Mouse (Mus musculus) lung, embryonic 15.5 days (tissue): Measurements from ENCODE around the gene Prpsap2. TPM values are rescaled to one million over a fixed set of nuclear protein-coding genes. Genes with fewer than 3 reads are reported as not detected.

ENCODE experiments used
- ATAC-seq: fragments of 200-750 bp; cut with Nextera tagmentation; 2 replicates; pipeline ENCODE4 v1.8.0; 2017; ENCODE audit warnings: moderate number of reproducible peaks, borderline replicate concordance; ENCODE audit not compliant: low FRiP score, low TSS enrichment; ENCODE audit errors: extremely low read depth
- H3K27ac ChIP-seq: fragments of 300-500 bp; sonication (generic); 2 replicates; pipeline ENCODE4 v1.5.1; 2015; ENCODE audit warnings: moderate library complexity, mild to moderate bottlenecking, inconsistent platforms
- H3K27me3 ChIP-seq: fragments of 300-500 bp; sonication (generic); 2 replicates; pipeline ENCODE4 v1.6.1; 2015; ENCODE audit warnings: inconsistent platforms
- H3K36me3 ChIP-seq: fragments of 300-500 bp; sonication (generic); 2 replicates; pipeline ENCODE4 v1.6.1; 2015; ENCODE audit warnings: inconsistent platforms
- H3K4me1 ChIP-seq: fragments of 300-500 bp; sonication (generic); 2 replicates; pipeline ENCODE4 v1.6.1; 2015; ENCODE audit warnings: inconsistent platforms
- H3K4me2 ChIP-seq: fragments of 300-500 bp; sonication (generic); 2 replicates; pipeline ENCODE4 v1.6.1; 2015; ENCODE audit warnings: inconsistent platforms, mild to moderate bottlenecking, moderate library complexity
- H3K4me3 ChIP-seq: fragments of 300-500 bp; sonication (generic); 2 replicates; pipeline ENCODE4 v1.5.1; 2015; ENCODE audit warnings: mild to moderate bottlenecking, inconsistent platforms
- H3K9ac ChIP-seq: fragments of 300-500 bp; sonication (generic); 2 replicates; pipeline ENCODE4 v1.6.1; 2015; ENCODE audit warnings: inconsistent platforms
- H3K9me3 ChIP-seq: fragments of 300-500 bp; sonication (generic); 2 replicates; pipeline ENCODE4 v1.6.1; 2016; ENCODE audit warnings: inconsistent platforms
- WGBS: fragments of 180-500 bp; shearing (Covaris S2); methylation state at CpG from one replicate; pipeline ENCODE4 v1.1.7; 2015; 5-methylcytosine and 5-hydroxymethylcytosine counted together
- polyA plus RNA-seq: library from polyadenylated mRNA; unstranded; fragments of >200 nt; fragmentation: Nextera tagmentation; extraction: Ambion mirVana; gene quantifications from 2 replicates; pipeline ENCODE4 v1.2.1, GENCODE M21; 2015

The Prpsap2 gene
- polyA plus RNA-seq, 1 experiment from 2014 or later: 34.0 TPM

DNA sequence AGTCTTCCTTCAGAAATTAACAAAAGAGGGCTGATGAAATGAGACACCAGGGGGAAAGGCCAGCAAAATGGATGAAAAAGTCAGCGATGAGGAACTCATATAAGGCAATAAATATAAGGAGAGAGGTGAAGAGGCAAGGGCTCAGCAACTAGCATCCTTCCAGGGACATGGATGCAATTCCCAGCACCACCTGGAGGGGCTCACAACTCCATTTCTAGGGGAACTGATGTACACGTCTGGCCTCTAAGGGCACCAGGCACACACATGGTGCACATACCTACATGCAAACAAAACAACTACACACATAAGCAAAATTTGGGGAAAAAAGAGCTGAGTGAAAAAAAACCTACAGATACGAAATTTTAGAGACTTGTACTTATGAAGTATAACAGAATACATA lies 17.4 kb downstream of the Prpsap2 start:
- no peak overlapping the region for H3K27ac ChIP-seq
- WGBS: 64% methylated on average over 3 of the region's 3 CpGs
- H3K9me3 ChIP-seq: no peaks in the 10 kb centered on the region
- no peak overlapping the region for H3K4me2 ChIP-seq
- no peaks in the 10 kb centered on the region for H3K4me1 ChIP-seq
- no peaks in the 10 kb centered on the region for H3K27me3 ChIP-seq
- H3K36me3 ChIP-seq: peaks cover 55% of the 10 kb centered on the region
- H3K9ac ChIP-seq: no peak overlapping the region
- ATAC-seq: no peak
- H3K4me3 ChIP-seq: no peak overlapping the region

DNA sequence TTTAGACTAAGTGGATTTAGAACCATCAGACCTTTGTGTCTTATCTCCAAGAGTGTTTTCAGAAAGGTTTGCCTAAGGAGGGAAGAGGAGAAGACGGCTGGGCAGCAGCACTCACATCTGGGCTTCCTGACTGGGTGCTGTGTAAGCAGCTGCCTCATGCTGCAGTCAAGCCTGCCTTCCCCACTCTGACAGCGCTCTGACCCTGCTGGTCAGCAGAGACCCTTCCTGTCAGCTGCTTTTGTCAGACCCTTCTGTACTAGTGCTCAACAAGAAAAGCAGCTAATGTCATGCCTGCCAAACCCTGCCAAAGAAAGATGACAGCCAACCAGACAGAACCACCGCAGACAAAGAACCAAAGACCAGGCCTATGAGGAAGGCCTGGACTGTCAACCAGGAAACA lies 18.1 kb downstream of the Prpsap2 start:
- whole genome bisulfite sequencing: 67% methylated on average over 3 of the region's 3 CpGs

DNA sequence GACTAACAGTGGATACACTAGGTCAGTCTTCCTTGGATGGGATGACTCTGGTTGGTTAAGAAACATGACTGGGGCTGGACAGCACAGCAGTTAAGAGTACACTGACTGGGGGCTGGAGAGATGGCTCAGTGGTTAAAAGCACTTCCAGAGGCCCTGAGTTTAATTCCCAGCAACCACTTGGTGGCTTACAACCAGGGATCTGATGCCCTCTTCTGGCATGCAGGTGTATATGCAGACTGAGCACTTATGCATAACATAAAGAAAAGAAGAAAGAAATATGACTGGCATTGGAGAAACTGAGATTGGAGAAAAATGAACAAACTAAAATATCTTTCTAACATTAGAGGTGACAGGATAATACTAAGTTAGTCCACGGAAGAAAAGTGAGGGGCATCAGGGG lies 21.4 kb downstream of the Prpsap2 start:
- no peak overlapping the region for H3K4me3 ChIP-seq
- no peaks in the 10 kb centered on the region for H3K27me3 ChIP-seq
- WGBS: 90% methylated on average over 1 of the region's 1 CpGs
- no peaks in the 10 kb centered on the region for H3K9me3 ChIP-seq
- H3K4me1 ChIP-seq: no peaks in the 10 kb centered on the region
- no peak overlapping the region for H3K9ac ChIP-seq
- no peak overlapping the region for H3K4me2 ChIP-seq
- peaks cover 70% of the 10 kb centered on the region for H3K36me3 ChIP-seq
- no peak overlapping the region for H3K27ac ChIP-seq
- ATAC-seq: no peak

More for the DNA sequence above, 18.1 kb downstream of the Prpsap2 start:
- no peaks in the 10 kb centered on the region for H3K9me3 ChIP-seq
- H3K4me1 ChIP-seq: no peaks in the 10 kb centered on the region
- H3K27me3 ChIP-seq: no peaks in the 10 kb centered on the region
- ATAC-seq: no peak
- no peak overlapping the region for H3K27ac ChIP-seq
- no peak overlapping the region for H3K4me2 ChIP-seq
- H3K4me3 ChIP-seq: no peak overlapping the region
- no peak overlapping the region for H3K9ac ChIP-seq
- H3K36me3 ChIP-seq: peaks cover 56% of the 10 kb centered on the region

DNA sequence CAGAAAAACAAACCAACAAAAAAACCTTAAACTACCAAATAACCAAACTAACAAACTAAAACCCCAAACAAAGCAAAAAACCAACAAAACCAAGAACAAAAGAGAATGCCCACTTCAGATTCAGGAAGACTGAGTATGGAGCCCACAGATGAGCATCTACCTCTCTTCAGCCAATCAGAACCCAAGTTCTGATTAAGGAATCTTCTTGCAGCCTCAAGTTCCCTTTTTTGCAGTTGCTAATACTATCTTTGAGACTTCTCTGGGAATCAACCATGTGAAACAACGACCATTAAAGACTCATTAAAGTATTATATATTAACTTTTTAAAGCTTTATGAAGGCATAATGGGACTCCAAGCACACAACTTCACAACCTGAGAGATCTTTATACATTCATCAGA lies 24.6 kb downstream of the Prpsap2 start:
- Histone ChIP-seq H3K27me3 (no peaks in the 10 kb centered on the region), H3K4me3 (no peak overlapping the region), H3K27ac (no peak overlapping the region), H3K36me3 (peaks cover 81% of the 10 kb centered on the region), H3K4me1 (no peaks in the 10 kb centered on the region), H3K9me3 (no peaks in the 10 kb centered on the region), H3K4me2 (no peak overlapping the region), H3K9ac (no peak overlapping the region)
- no peak for ATAC-seq
- WGBS: 84% methylated on average over 1 of the region's 1 CpGs

DNA sequence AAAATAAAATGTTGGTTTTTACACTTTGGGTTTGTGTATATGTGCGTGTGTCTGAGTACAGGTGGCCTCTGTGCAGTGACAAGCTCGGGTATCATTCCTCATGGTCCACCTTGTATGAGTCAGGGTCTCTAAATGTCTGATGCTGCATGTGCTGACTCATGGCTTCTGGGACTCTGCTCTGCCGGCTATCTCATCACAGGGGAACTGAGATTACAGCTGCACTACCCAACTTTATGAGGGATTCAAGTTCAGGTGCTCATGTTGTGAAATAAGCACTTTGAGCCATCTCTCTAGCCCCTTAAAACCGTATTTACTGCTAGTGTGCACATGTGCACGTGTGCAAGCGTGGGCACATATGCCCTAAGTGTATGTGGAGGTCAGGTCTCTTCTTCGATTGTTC lies 29.2 kb downstream of the Prpsap2 start:
- Histone ChIP-seq H3K27ac (no peak overlapping the region), H3K36me3 (peaks cover 73% of the 10 kb centered on the region), H3K9me3 (no peaks in the 10 kb centered on the region), H3K4me2 (no peak overlapping the region), H3K9ac (no peak overlapping the region), H3K4me1 (no peaks in the 10 kb centered on the region), H3K4me3 (no peak overlapping the region), H3K27me3 (no peaks in the 10 kb centered on the region)
- no peak for ATAC-seq
- WGBS: 85% methylated on average over 7 of the region's 7 CpGs

DNA sequence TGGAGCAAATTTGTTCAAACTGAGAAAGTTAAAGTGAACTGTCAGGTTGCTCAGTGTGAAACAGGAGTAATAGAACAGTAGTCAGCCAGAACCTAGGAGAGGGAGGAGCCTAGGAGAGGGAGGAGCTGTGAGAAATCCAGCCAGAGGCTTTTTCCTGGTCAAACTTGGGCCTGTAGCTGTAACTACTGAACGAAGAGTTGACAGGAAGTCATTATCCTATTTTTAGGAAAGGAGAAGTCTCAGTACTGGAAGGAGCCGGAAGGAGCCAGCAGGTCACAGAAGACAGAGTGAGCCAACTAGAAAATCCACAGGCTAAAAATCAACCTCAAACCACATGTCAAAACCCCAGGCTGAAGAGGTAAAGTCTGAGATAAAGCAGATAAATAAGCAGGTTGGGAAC lies 33.9 kb downstream of the Prpsap2 start:
- no peak overlapping the region for H3K27ac ChIP-seq
- H3K4me3 ChIP-seq: no peak overlapping the region
- ATAC-seq: no peak
- peaks cover 39% of the 10 kb centered on the region for H3K36me3 ChIP-seq
- no peaks in the 10 kb centered on the region for H3K27me3 ChIP-seq
- no peak overlapping the region for H3K4me2 ChIP-seq
- H3K4me1 ChIP-seq: no peaks in the 10 kb centered on the region
- WGBS: 51% methylated on average over 2 of the region's 2 CpGs
- H3K9me3 ChIP-seq: no peaks in the 10 kb centered on the region
- no peak overlapping the region for H3K9ac ChIP-seq

DNA sequence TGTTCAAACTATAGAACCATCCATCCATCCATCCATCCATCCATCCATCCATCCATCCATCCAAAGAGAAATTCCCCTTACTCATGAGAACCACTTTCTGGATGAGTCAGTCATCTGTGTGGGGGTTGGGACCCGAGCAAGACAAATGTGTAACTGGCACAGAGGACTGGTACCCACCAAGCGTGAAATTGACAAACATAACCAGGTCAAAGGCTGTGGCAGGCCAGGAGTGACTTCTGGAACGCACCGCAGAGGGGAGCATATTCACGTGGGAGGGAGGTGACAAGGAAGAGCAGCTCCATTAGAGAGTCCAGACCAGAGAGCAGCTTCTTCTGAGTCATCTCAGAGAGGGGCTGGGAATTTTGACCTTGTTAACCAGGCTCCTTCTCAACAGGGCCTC lies 39.8 kb downstream of the Prpsap2 start:
- Histone ChIP-seq H3K36me3 (0 out of 2 replicates have a peak, but pooled peaks cover under 1% of the 10 kb centered on the region), H3K4me2 (no peak overlapping the region), H3K27me3 (no peaks in the 10 kb centered on the region), H3K27ac (no peak overlapping the region), H3K9ac (no peak overlapping the region), H3K4me1 (no peaks in the 10 kb centered on the region), H3K4me3 (no peak overlapping the region), H3K9me3 (no peaks in the 10 kb centered on the region)
- ATAC-seq: no peak
- WGBS: 69% methylated on average over 5 of the region's 5 CpGs

DNA sequence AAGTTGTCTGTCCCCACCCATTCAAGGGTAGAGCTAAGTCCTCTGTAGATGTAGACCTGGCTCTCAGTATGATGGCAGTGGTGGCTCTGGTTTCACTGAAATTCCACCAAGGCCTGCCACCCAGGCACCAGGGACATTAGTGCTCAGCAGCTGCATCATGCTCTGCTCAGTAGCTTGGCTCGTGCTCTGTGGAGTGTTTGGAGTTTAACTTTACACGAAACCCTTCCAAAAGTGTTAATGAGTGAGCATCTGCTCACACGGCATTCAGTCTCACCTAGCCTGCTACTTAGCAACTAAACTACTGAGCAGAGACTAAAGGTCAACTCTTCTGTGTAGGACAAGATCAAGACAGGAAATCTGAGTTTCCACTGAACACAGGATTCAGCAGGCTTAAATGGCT lies 41.3 kb downstream of the Prpsap2 start, which contains the start of gene Slc5a10:
TSS of gene Slc5a10 (minus strand) at position 191 of the 400 bp plus-strand sequence.
- WGBS: 65% methylated on average over 3 of the region's 3 CpGs
- no peak within 1 kb of the TSS for H3K27ac ChIP-seq

DNA sequence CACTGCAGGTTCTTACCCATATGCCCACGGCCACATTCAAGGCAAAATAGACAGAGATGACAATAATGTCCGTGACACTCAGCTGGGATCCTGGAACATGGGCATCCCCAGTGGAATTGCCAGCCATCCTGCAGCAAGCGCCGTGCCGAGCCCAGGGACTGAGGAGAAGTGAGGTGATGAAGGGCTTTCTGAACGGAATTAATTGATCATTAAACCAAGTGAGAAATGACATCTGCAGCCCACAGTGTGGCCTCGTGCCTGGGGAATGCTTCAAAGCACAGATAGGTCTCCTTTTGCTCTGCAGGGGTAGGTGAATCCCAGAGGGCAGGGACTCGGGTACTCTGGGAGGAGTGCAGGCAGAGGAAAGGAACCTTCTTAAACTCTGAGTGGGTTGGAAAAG lies 42.1 kb downstream of the Prpsap2 start:
- no peaks in the 10 kb centered on the region for H3K36me3 ChIP-seq
- H3K9me3 ChIP-seq: no peaks in the 10 kb centered on the region
- H3K27ac ChIP-seq: no peak overlapping the region
- no peaks in the 10 kb centered on the region for H3K4me1 ChIP-seq
- H3K4me2 ChIP-seq: no peak overlapping the region
- H3K4me3 ChIP-seq: no peak overlapping the region
- 70% methylated on average over 8 of the region's 8 CpGs for WGBS
- no peak for ATAC-seq
- H3K9ac ChIP-seq: no peak overlapping the region
- no peaks in the 10 kb centered on the region for H3K27me3 ChIP-seq

More for the DNA sequence above, 41.3 kb downstream of the Prpsap2 start, which contains the start of gene Slc5a10:
- Histone ChIP-seq H3K9ac (no peak within 1 kb of the TSS), H3K27me3 (no peaks in the 10 kb centered on the region), H3K9me3 (no peaks in the 10 kb centered on the region), H3K4me3 (no peak within 1 kb of the TSS), H3K36me3 (no peaks in the 10 kb centered on the region), H3K4me1 (no peaks in the 10 kb centered on the region), H3K4me2 (no peak within 1 kb of the TSS)
- no peak for ATAC-seq

DNA sequence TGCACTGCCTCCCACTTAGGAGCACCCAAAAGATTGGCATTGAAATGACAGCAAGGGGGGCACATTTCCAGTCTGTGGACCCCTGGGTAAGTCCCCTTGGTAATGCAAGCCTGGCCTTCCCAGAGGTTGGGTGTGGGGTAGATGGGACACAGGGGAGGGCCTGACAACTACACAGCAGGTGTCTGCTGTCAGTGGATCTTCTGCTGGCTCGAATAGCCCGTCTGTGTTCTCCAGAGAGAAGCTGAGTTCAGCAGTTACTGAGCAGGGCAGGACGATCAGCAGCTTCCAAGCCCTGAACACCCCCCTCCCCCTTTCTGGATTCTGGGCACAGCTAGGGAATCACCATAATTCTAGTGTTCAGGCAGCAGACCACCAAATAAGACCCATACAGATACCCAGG lies 42.5 kb downstream of the Prpsap2 start:
- Histone ChIP-seq H3K9me3 (no peaks in the 10 kb centered on the region), H3K9ac (no peak overlapping the region), H3K4me1 (no peaks in the 10 kb centered on the region), H3K36me3 (no peaks in the 10 kb centered on the region), H3K4me3 (no peak overlapping the region), H3K4me2 (no peak overlapping the region), H3K27me3 (no peaks in the 10 kb centered on the region), H3K27ac (no peak overlapping the region)
- 23% methylated on average over 3 of the region's 3 CpGs for WGBS
- ATAC-seq: no peak

DNA sequence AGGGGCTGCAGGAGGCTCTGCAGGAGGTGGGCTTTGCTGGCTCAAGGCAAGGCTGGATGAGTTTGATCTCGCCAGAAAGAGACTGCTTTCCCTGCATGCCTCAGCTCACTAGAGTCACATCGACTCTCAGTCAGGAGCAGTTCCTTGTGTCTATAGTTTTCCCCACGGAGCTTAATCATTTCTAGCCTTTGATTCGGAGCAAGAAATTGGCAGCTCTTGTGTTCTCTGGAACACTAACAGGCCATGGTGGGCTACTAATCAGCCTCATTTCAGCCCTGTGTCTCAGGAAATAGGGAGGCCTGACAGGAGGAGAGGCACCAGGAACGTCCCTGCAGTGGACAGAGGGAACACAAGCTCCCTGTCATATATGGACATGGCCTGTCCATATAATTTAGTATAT lies 43.9 kb downstream of the Prpsap2 start:
- Histone ChIP-seq H3K4me3 (no peak overlapping the region), H3K4me1 (no peaks in the 10 kb centered on the region), H3K4me2 (no peak overlapping the region), H3K9me3 (no peaks in the 10 kb centered on the region), H3K9ac (no peak overlapping the region), H3K27ac (no peak overlapping the region), H3K27me3 (no peaks in the 10 kb centered on the region), H3K36me3 (no peaks in the 10 kb centered on the region)
- 69% methylated on average over 5 of the region's 5 CpGs for WGBS
- no peak for ATAC-seq

DNA sequence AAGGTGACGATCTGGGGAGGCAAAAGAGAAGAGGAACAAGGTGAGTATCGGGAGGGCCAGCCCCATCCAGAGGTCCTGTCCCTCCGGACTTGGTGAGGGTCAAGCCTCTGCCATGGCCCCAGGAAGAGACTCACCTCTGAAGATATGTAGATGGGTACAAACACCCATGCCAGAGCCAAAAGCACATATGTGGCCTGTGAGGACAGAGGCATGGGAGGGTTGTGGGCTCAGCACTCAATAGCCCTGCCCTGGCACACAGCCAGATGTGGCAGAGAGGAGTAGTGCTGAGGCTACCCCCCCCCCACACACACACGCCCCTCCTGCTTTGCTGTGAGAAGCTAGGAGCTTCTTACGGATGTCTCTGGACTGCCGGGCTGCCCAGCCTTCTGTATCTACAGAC lies 46.8 kb downstream of the Prpsap2 start:
- Histone ChIP-seq H3K9me3 (no peaks in the 10 kb centered on the region), H3K27ac (no peak overlapping the region), H3K36me3 (no peaks in the 10 kb centered on the region), H3K27me3 (no peaks in the 10 kb centered on the region), H3K4me3 (no peak overlapping the region), H3K4me1 (no peaks in the 10 kb centered on the region), H3K9ac (no peak overlapping the region), H3K4me2 (no peak overlapping the region)
- WGBS: 58% methylated on average over 6 of the region's 6 CpGs
- ATAC-seq: peak; percentile 29
